8 mouse cellular contexts compared by ENCODE assay signal in genomic region chr8:106149801-106150652, GRCm38 (mm10). TPM values are rescaled to one million over a fixed set of nuclear protein-coding genes. Genes with fewer than 3 reads are reported as not detected.
A peak's percentile ranks its signal among the peaks of the same experiment; 100 is the strongest.
DNase-seq lines count a peak whose midpoint lies in the region; ATAC-seq and TF ChIP-seq lines count a peak whose summit lies in the region.

Gene Pla2g15 (plus strand): TSS chr8:106150399.

- peaks cover 7% of the 10 kb centered on the region; the same call in 1 of the 2 replicates for H3K36me3 ChIP-seq in forebrain, postnatal 0 days (ENCODE audit: insufficient read depth)
- peaks cover 15% of the 10 kb centered on the region; the same call in 1 of the 2 replicates for H3K36me3 ChIP-seq in lung, embryonic 14.5 days (ENCODE audit: insufficient read depth)

- DNase-seq in MEL-GATA-1-ER (ENCODE audit: extremely low read depth, low read depth): peak; percentile 90
- DNase-seq in cerebellum, adult 2 months: peak; percentile 91
- peak; percentile 92 for DNase-seq in forebrain, postnatal 0 days
- peak; percentile 88 to 89 for DNase-seq in heart, postnatal 36 days
- peak; percentile 91 to 93 for DNase-seq in layer of hippocampus, adult 8-10 months (ENCODE audit: low spot score in 2 of 2)
- DNase-seq in lung, embryonic 14.5 days: peak; percentile 95
- DNase-seq in testis, postnatal 14 days (ENCODE audit: low spot score): peak; percentile 92

- peak within 1 kb of the TSS; percentile 76 for H3K4me3 ChIP-seq in cerebellum, adult 2 months (replicated peaks; ENCODE audit: insufficient read depth, low read depth, low read length)
- peak within 1 kb of the TSS; percentile 58 for H3K4me3 ChIP-seq in forebrain, postnatal 0 days (ENCODE audit: low read depth, low read length)
- peak within 1 kb of the TSS; percentile 77 for H3K4me3 ChIP-seq in lung, embryonic 14.5 days (ENCODE audit: low read depth, low read length)

- no peak for TF ChIP-seq CTCF in cerebellum, adult 2 months (IDR thresholded peaks at IDR 0.05; ENCODE audit: borderline replicate concordance, insufficient read depth, low read depth, low read length)
- TF ChIP-seq CTCF in forebrain, postnatal 0 days (IDR thresholded peaks at IDR 0.05; ENCODE audit: low read depth): peak; percentile 25; the same call in 1 of the 2 replicates
- TF ChIP-seq CTCF in lung, embryonic 14.5 days (IDR thresholded peaks at IDR 0.05; ENCODE audit: low read depth): no peak

- intact Hi-C loops in heart, postnatal 36 days (cut with DNase I): loop anchor here (5.0 kb wide), 1 partner anchor 257 kb away; no protein-coding TSS in a partner anchor

- TF ChIP-seq POLR2A in cerebellum, adult 2 months (IDR thresholded peaks at IDR 0.05; ENCODE audit: borderline replicate concordance, insufficient read depth, low read length): peak; percentile 55; the same call in 1 of the 2 replicates

- peak; percentile 99 for ATAC-seq in forebrain, postnatal 0 days
- ATAC-seq in lung, embryonic 14.5 days (ENCODE audit: insufficient read depth): peak; percentile 98
- peak; percentile 92 for ATAC-seq in neutrophil, adult 5-6 weeks (ENCODE audit: extremely low read depth, insufficient number of reproducible peaks, low FRiP score, poor library complexity, severe bottlenecking)

- H3K4me2 ChIP-seq in forebrain, postnatal 0 days (ENCODE audit: low read depth): peak within 1 kb of the TSS; percentile 48
- H3K4me2 ChIP-seq in lung, embryonic 14.5 days: peak within 1 kb of the TSS; percentile 81

- no peaks in the 10 kb centered on the region for H3K9me3 ChIP-seq in forebrain, postnatal 0 days (ENCODE audit: low read length)
- H3K9me3 ChIP-seq in lung, embryonic 14.5 days (ENCODE audit: low read depth, low read length): no peaks in the 10 kb centered on the region

- peaks cover 3% of the 10 kb centered on the region; the same call in 1 of the 2 replicates for H3K4me1 ChIP-seq in cerebellum, adult 2 months (ENCODE audit: control insufficient read depth, insufficient read depth, low read length)
- H3K4me1 ChIP-seq in forebrain, postnatal 0 days (ENCODE audit: insufficient read depth): peaks cover 10% of the 10 kb centered on the region
- peaks cover 4% of the 10 kb centered on the region; the same call in 1 of the 2 replicates for H3K4me1 ChIP-seq in lung, embryonic 14.5 days (ENCODE audit: insufficient read depth)

- no peak within 1 kb of the TSS for H3K27ac ChIP-seq in cerebellum, adult 2 months (ENCODE audit: insufficient read depth, low read length)
- 0 out of 2 replicates have a peak within 1 kb of the TSS, but pooled peaks have one; percentile 47 for H3K27ac ChIP-seq in forebrain, postnatal 0 days (ENCODE audit: low read depth, low read length)
- H3K27ac ChIP-seq in lung, embryonic 14.5 days (ENCODE audit: low read depth): no peak within 1 kb of the TSS; the same call in 1 of the 2 replicates

- H3K27me3 ChIP-seq in cerebellum, adult 2 months (ENCODE audit: control insufficient read depth, insufficient read depth, low read length): no peaks in the 10 kb centered on the region
- H3K27me3 ChIP-seq in forebrain, postnatal 0 days (ENCODE audit: insufficient read depth, low read length): no peaks in the 10 kb centered on the region
- H3K27me3 ChIP-seq in lung, embryonic 14.5 days (ENCODE audit: insufficient read depth, low read length): no peaks in the 10 kb centered on the region

- H3K9ac ChIP-seq in forebrain, postnatal 0 days: peak within 1 kb of the TSS; percentile 58
- peak within 1 kb of the TSS; percentile 75 for H3K9ac ChIP-seq in lung, embryonic 14.5 days

- under 1% methylated on average over 38 of the region's 38 CpGs for WGBS in cerebellum, adult 2 months
- WGBS in forebrain, postnatal 0 days: 1% methylated on average over 38 of the region's 38 CpGs
- WGBS in lung, embryonic 14.5 days: 1% methylated on average over 38 of the region's 38 CpGs

RNA-seq across cellular contexts. Expression of gene Pla2g15, which starts in this region (rescaled TPM):
- polyA plus RNA-seq in cerebellum, adult 2 months (2012; rRNA removed): 12.1 and 13.1 TPM in 2 replicates
- total RNA-seq in forebrain, postnatal 0 days (2014; rRNA removed): 16.0 and 17.8 TPM in 2 replicates
- polyA plus RNA-seq in forebrain, postnatal 0 days (2015; fragmentation: Nextera tagmentation; extraction: Ambion mirVana): 11.7 and 15.6 TPM in 2 replicates
- 1 to 10 TPM; 9.3 to 9.9 TPM for total RNA-seq in heart, postnatal 36 days (2021)
- total RNA-seq in layer of hippocampus, adult 8-10 months (2022): 10 to 100 TPM; 28.2 to 36.0 (median 29.8) TPM
- polyA plus RNA-seq in lung, embryonic 14.5 days (2014; fragmentation: Nextera tagmentation; extraction: Ambion mirVana): 3.5 and 3.8 TPM in 2 replicates
- 8.5 and 13.6 TPM in 2 replicates for total RNA-seq in neutrophil, adult 5-6 weeks (2017)
